Mouse (Mus musculus) MEL (cell line): ENCODE measurements around the gene Alg2. TPM values are rescaled to one million over a fixed set of nuclear protein-coding genes. Genes with fewer than 3 reads are reported as not detected.

Experiments used
- DNase-seq: peaks from one replicate; pipeline ENCODE4 v3.0.0; 2011; ENCODE audit warnings: low read depth, low spot score
- H3K27ac ChIP-seq: 2 replicates; pipeline ENCODE4 v1.5.1; 2012; ENCODE audit warnings: low read depth, mild to moderate bottlenecking, control low read depth, low read length, moderate library complexity; ENCODE audit not compliant: control insufficient read depth
- H3K27me3 ChIP-seq, 2 experiments: fragments of 150-350 bp in 1 of 2; sonication (generic) in 1 of 2; 2 replicates each; pipeline ENCODE4 v1.6.1; 2012; ENCODE audit warnings: low read length in 2 of 2, mild to moderate bottlenecking in 2 of 2, improper control_type of control experiment in 1 of 2, moderate library complexity in 1 of 2; ENCODE audit not compliant: insufficient read depth in 2 of 2, control insufficient read depth in 1 of 2
- H3K36me3 ChIP-seq, 2 experiments: 2 replicates each; pipeline ENCODE4 v1.6.1; 2012 to 2014; ENCODE audit warnings: low read length in 2 of 2, improper control_type of control experiment in 1 of 2, inconsistent platforms in 1 of 2, mild to moderate bottlenecking in 1 of 2; ENCODE audit not compliant: insufficient read depth in 2 of 2, control insufficient read depth in 1 of 2
- H3K4me1 ChIP-seq, 2 experiments: fragments of 150-350 bp in 1 of 2; sonication (generic) in 1 of 2; 2 replicates each; pipeline ENCODE4 v1.6.1; 2012; ENCODE audit warnings: low read length in 2 of 2, improper control_type of control experiment in 1 of 2, mild to moderate bottlenecking in 1 of 2; ENCODE audit not compliant: insufficient read depth in 2 of 2, control insufficient read depth in 1 of 2
- H3K4me3 ChIP-seq, 2 experiments: fragments of 150-350 bp in 1 of 2; sonication (generic) in 1 of 2; 2 replicates each; pipeline ENCODE4 v1.5.1; 2012; ENCODE audit warnings: low read depth in 2 of 2, low read length in 2 of 2, mild to moderate bottlenecking in 2 of 2, moderate library complexity in 2 of 2, control low read depth in 1 of 2, improper control_type of control experiment in 1 of 2; ENCODE audit not compliant: control insufficient read depth in 1 of 2, insufficient read depth in 1 of 2
- H3K79me2 ChIP-seq: 2 replicates; pipeline ENCODE4 v1.6.1; 2012; ENCODE audit warnings: mild to moderate bottlenecking, low read length, moderate library complexity; ENCODE audit not compliant: control insufficient read depth, poor library complexity, insufficient read depth
- H3K9ac ChIP-seq: 2 replicates; pipeline ENCODE4 v1.6.1; 2012; ENCODE audit warnings: low read depth, mild to moderate bottlenecking, control low read depth, low read length, moderate library complexity; ENCODE audit not compliant: control insufficient read depth, poor library complexity, severe bottlenecking
- H3K9me3 ChIP-seq: fragments of 150-350 bp; sonication (generic); replicated peaks from 2 replicates; pipeline ENCODE4 v1.6.1; 2012; ENCODE audit warnings: mild to moderate bottlenecking, low read length, improper control_type of control experiment, moderate library complexity; ENCODE audit not compliant: insufficient read depth
- E2F4 ChIP-seq: IDR thresholded peaks from 2 replicates; pipeline ENCODE4 v1.6.1; 2011; ENCODE audit warnings: low read depth, low read length, improper control_type of control experiment, borderline replicate concordance
- GABPA ChIP-seq: IDR thresholded peaks from 2 replicates; pipeline ENCODE4 v1.6.1; 2012; ENCODE audit warnings: low read depth, mild to moderate bottlenecking, inconsistent platforms, low read length, improper control_type of control experiment, moderate library complexity
- HCFC1 ChIP-seq: IDR thresholded peaks from 2 replicates; pipeline ENCODE4 v1.6.1; 2012; ENCODE audit warnings: low read depth, mild to moderate bottlenecking, inconsistent platforms, low read length, improper control_type of control experiment, moderate library complexity
- KAT2A ChIP-seq: conservative IDR thresholded peaks from 2 replicates; pipeline ENCODE4 v1.6.1; 2012; ENCODE audit warnings: low read depth, low read length, improper control_type of control experiment, inconsistent platforms
- MAFK ChIP-seq: IDR thresholded peaks from 2 replicates; pipeline ENCODE4 v1.6.1; 2011; ENCODE audit warnings: low read depth, mild to moderate bottlenecking, low read length, improper control_type of control experiment, borderline replicate concordance
- MEF2A ChIP-seq: IDR thresholded peaks from 2 replicates; pipeline ENCODE4 v1.6.1; 2014; ENCODE audit warnings: low read depth, mild to moderate bottlenecking, inconsistent platforms, low read length, improper control_type of control experiment; ENCODE audit not compliant: poor library complexity, insufficient replicate concordance, severe bottlenecking; ENCODE audit errors: extremely low read depth
- MYB ChIP-seq: IDR thresholded peaks from 2 replicates; pipeline ENCODE4 v1.6.1; 2011; ENCODE audit warnings: mild to moderate bottlenecking, low read depth, low read length, improper control_type of control experiment
- POLR2A ChIP-seq, 2 experiments: IDR thresholded peaks; 2 replicates each; pipeline ENCODE4 v1.6.1; 2011 to 2012; ENCODE audit warnings: low read length in 2 of 2, mild to moderate bottlenecking in 2 of 2, control low read depth in 1 of 2, improper control_type of control experiment in 1 of 2, low read depth in 1 of 2, moderate library complexity in 1 of 2; ENCODE audit not compliant: control insufficient read depth in 1 of 2, insufficient read depth in 1 of 2, poor library complexity in 1 of 2
- POLR2AphosphoS2 ChIP-seq: IDR thresholded peaks from 2 replicates; pipeline ENCODE4 v1.6.1; 2011; ENCODE audit warnings: low read length, improper control_type of control experiment
- POLR2AphosphoS5 ChIP-seq: IDR thresholded peaks from 2 replicates; pipeline ENCODE4 v1.6.1; 2012; ENCODE audit warnings: low read depth, borderline replicate concordance, mild to moderate bottlenecking, inconsistent platforms, low read length, moderate library complexity, mixed read lengths
- RAD21 ChIP-seq: IDR thresholded peaks from 2 replicates; pipeline ENCODE4 v1.6.1; 2011; ENCODE audit warnings: mild to moderate bottlenecking, low read depth, low read length, improper control_type of control experiment
- SIN3A ChIP-seq: IDR thresholded peaks from 2 replicates; pipeline ENCODE4 v1.6.1; 2012; ENCODE audit warnings: low read length, improper control_type of control experiment, inconsistent platforms
- SMC3 ChIP-seq: IDR thresholded peaks from 2 replicates; pipeline ENCODE4 v1.6.1; 2011; ENCODE audit warnings: low read depth, low read length, improper control_type of control experiment
- TBP ChIP-seq: IDR thresholded peaks from 2 replicates; pipeline ENCODE4 v1.8.0; 2011; ENCODE audit warnings: low read depth, low read length, improper control_type of control experiment
- USF2 ChIP-seq, 2 experiments: IDR thresholded peaks; 2 replicates each; pipeline ENCODE4 v1.6.1; 2011 to 2012; ENCODE audit warnings: improper control_type of control experiment in 2 of 2, low read length in 2 of 2, borderline replicate concordance in 1 of 2, inconsistent platforms in 1 of 2, low read depth in 1 of 2, mild to moderate bottlenecking in 1 of 2; ENCODE audit not compliant: insufficient read depth in 1 of 2
- ZC3H11A ChIP-seq: IDR thresholded peaks from 2 replicates; pipeline ENCODE4 v1.6.1; 2012; ENCODE audit warnings: low read depth, mild to moderate bottlenecking, inconsistent platforms, low read length, improper control_type of control experiment
- ZNF384 ChIP-seq: IDR thresholded peaks from 2 replicates; pipeline ENCODE4 v1.6.1; 2012; ENCODE audit warnings: low read depth, mild to moderate bottlenecking, inconsistent platforms, low read length, improper control_type of control experiment
- polyA plus RNA-seq, 2 experiments: library from polyadenylated mRNA; stranded (reverse) in 1 of 2; unstranded in 1 of 2; fragments of >175 nt in 1 of 2; fragments of >200 nt in 1 of 2; gene quantifications; 2 replicates each; pipeline versions ENCODE4 v1.2.1 to v1.2.4; 2012; ENCODE audit warnings: low replicate concordance in 2 of 2, low read depth in 1 of 2; ENCODE audit not compliant: insufficient read length in 2 of 2, insufficient read depth in 1 of 2, missing spikeins in 1 of 2
- total RNA-seq: library from RNA; depleted of rRNA; stranded (reverse); fragments of 300-350 nt; gene quantifications from 2 replicates; pipeline ENCODE4 v1.2.3, GENCODE M21; 2012

Alg2 gene
- total and polyA plus RNA-seq, 3 experiments: 11.6 to 48.1 (median 31.3) TPM

- Histone ChIP-seq H3K27me3 (peaks cover 0 to 1% of the 10 kb centered on the region in 2 experiments; a peak in 1 of 4 replicates), H3K36me3 (no peaks in the 10 kb centered on the region), H3K9me3 (no peaks in the 10 kb centered on the region), H3K4me1 (peaks cover 0 to 10% of the 10 kb centered on the region in 2 experiments; a peak in 2 of 4 replicates), H3K79me2 (no peaks in the 10 kb centered on the region), H3K4me3 (no peak overlapping the region), H3K9ac (no peak overlapping the region), H3K27ac (no peak overlapping the region)
- no peak for DNase-seq
- TF ChIP-seq RAD21 (no peak), SMC3 (no peak), HCFC1 (no peak), USF2 (IDR thresholded peaks at IDR 0.05; ENCODE audit: borderline replicate concordance in 1 of 2, insufficient read depth in 1 of 2, low read depth in 1 of 2, low read length in 2 of 2) (no peak), GABPA (no peak), MEF2A (no peak), ZC3H11A (no peak), POLR2AphosphoS5 (no peak)
Measured at GRCm38 (mm10) chr4:47494137-47494536, 20.0 kb upstream of the Alg2 start.

- Histone ChIP-seq H3K4me3 (no peak overlapping the region), H3K27me3 (peaks cover 0 to 1% of the 10 kb centered on the region in 2 experiments; a peak in 1 of 4 replicates), H3K27ac (no peak overlapping the region), H3K4me1 (peaks cover 0 to 10% of the 10 kb centered on the region in 2 experiments; a peak in 2 of 4 replicates), H3K79me2 (no peaks in the 10 kb centered on the region), H3K9ac (no peak overlapping the region)
- no peak for DNase-seq
- TF ChIP-seq MYB: no peak
- TF ChIP-seq E2F4: no peak
- TF ChIP-seq POLR2AphosphoS2: no peak
- TF ChIP-seq SIN3A: no peak
- no peak for TF ChIP-seq ZNF384
- no peak for TF ChIP-seq POLR2AphosphoS5
- TF ChIP-seq KAT2A: no peak
- no peak for TF ChIP-seq TBP
- TF ChIP-seq MAFK: no peak
- no peak for TF ChIP-seq HCFC1
- TF ChIP-seq POLR2A (IDR thresholded peaks at IDR 0.05; ENCODE audit: control insufficient read depth in 1 of 2, insufficient read depth in 1 of 2, low read depth in 1 of 2, low read length in 2 of 2, poor library complexity in 1 of 2): no peak
- TF ChIP-seq, all 39 proteins: peak for 0
- no peaks in the 10 kb centered on the region for H3K9me3 ChIP-seq
- no peaks in the 10 kb centered on the region for H3K36me3 ChIP-seq
Measured at GRCm38 (mm10) chr4:47493456-47493855, 19.3 kb upstream of the Alg2 start.
